Mouse (Mus musculus) G1E-ER4 (cell line): Measurements from ENCODE around the gene Nop2. TPM values are rescaled to one million over a fixed set of nuclear protein-coding genes. Genes with fewer than 3 reads are reported as not detected.

Source experiments
- GATA1 ChIP-seq: IDR thresholded peaks from one replicate; pipeline ENCODE4 v1.8.0; 2012; ENCODE audit warnings: low read length, inconsistent platforms
- polyA plus RNA-seq: library from polyadenylated mRNA; stranded (reverse); fragments of >175 nt; gene quantifications from 2 replicates; pipeline ENCODE4 v1.2.3, GENCODE M21; 2012

The Nop2 gene
- polyA plus RNA-seq, 1 experiment, result 49.3 TPM

- TF ChIP-seq GATA1, result no peak
Observed at GRCm38 (mm10) chr6:125097951-125098350, 33.8 kb upstream of the Nop2 start.

- TF ChIP-seq GATA1, result no peak
Observed at GRCm38 (mm10) chr6:125098513-125098912, 33.2 kb upstream of the Nop2 start.

GRCm38 (mm10) chr6:125099421-125099971, 32.2 kb upstream of the Nop2 start:
- no peak for TF ChIP-seq GATA1

GRCm38 (mm10) chr6:125101444-125101843, 30.3 kb upstream of the Nop2 start:
- TF ChIP-seq GATA1, result no peak

GRCm38 (mm10) chr6:125104223-125104622, 27.5 kb upstream of the Nop2 start:
- TF ChIP-seq GATA1, result no peak

- no peak for TF ChIP-seq GATA1
Observed at GRCm38 (mm10) chr6:125107705-125108104, 24.0 kb upstream of the Nop2 start.

GRCm38 (mm10) chr6:125109371-125109770, 22.3 kb upstream of the Nop2 start:
- no peak for TF ChIP-seq GATA1

- TF ChIP-seq GATA1, result no peak
Observed at GRCm38 (mm10) chr6:125110927-125111326, 20.8 kb upstream of the Nop2 start.

- no peak for TF ChIP-seq GATA1
Observed at GRCm38 (mm10) chr6:125112553-125112952, 19.2 kb upstream of the Nop2 start.

GRCm38 (mm10) chr6:125119387-125119786, 12.3 kb upstream of the Nop2 start:
- TF ChIP-seq GATA1, result no peak

- TF ChIP-seq GATA1, result no peak
Observed at GRCm38 (mm10) chr6:125128724-125129123, 3.0 kb upstream of the Nop2 start.

- TF ChIP-seq GATA1, result no peak
Observed at GRCm38 (mm10) chr6:125129710-125130402, 1.9 kb upstream of the Nop2 start.

- TF ChIP-seq GATA1, result no peak
Observed at GRCm38 (mm10) chr6:125132470-125132869, 761 bp downstream of the Nop2 start.

GRCm38 (mm10) chr6:125137002-125137671, 5.4 kb downstream of the Nop2 start:
- TF ChIP-seq GATA1, result no peak

GRCm38 (mm10) chr6:125139747-125140146, 8.0 kb downstream of the Nop2 start:
- no peak for TF ChIP-seq GATA1

GRCm38 (mm10) chr6:125142436-125142835, 10.7 kb downstream of the Nop2 start:
- TF ChIP-seq GATA1, result no peak

- TF ChIP-seq GATA1, result no peak
Observed at GRCm38 (mm10) chr6:125143128-125143527, 11.4 kb downstream of the Nop2 start.
